Mouse (Mus musculus) lung, embryonic 16.5 days (tissue): ENCODE measurements around the gene Cxcr5. TPM values are rescaled to one million over a fixed set of nuclear protein-coding genes. Genes with fewer than 3 reads are reported as not detected.

Source experiments
- ATAC-seq: fragments of 200-750 bp; cut with Nextera tagmentation; 2 replicates; pipeline ENCODE4 v1.8.0; 2017; ENCODE audit warnings: low read depth, mild to moderate bottlenecking, moderate library complexity
- H3K27ac ChIP-seq: fragments of 300-500 bp; sonication (generic); 2 replicates; pipeline ENCODE4 v1.5.1; 2014; ENCODE audit warnings: mild to moderate bottlenecking, control low read depth, low read length
- H3K27me3 ChIP-seq: fragments of 300-500 bp; sonication (generic); 2 replicates; pipeline ENCODE4 v1.6.1; 2014; ENCODE audit warnings: low read depth, low read length, mixed read lengths; ENCODE audit not compliant: control insufficient read depth, insufficient read depth
- H3K36me3 ChIP-seq: fragments of 300-500 bp; sonication (generic); 2 replicates; pipeline ENCODE4 v1.6.1; 2014; ENCODE audit warnings: low read length; ENCODE audit not compliant: control insufficient read depth, insufficient read depth
- H3K4me1 ChIP-seq: fragments of 300-500 bp; sonication (generic); replicated peaks from 2 replicates; pipeline ENCODE4 v1.6.1; 2014; ENCODE audit warnings: low read length, mixed read lengths; ENCODE audit not compliant: control insufficient read depth, insufficient read depth
- H3K4me2 ChIP-seq: fragments of 300-500 bp; sonication (generic); 2 replicates; pipeline ENCODE4 v1.6.1; 2014; ENCODE audit warnings: low read depth, low read length, control low read depth
- H3K4me3 ChIP-seq: fragments of 300-500 bp; sonication (generic); 2 replicates; pipeline ENCODE4 v1.5.1; 2014; ENCODE audit warnings: mild to moderate bottlenecking, low read length, control low read depth
- H3K9ac ChIP-seq: fragments of 300-500 bp; sonication (generic); 2 replicates; pipeline ENCODE4 v1.6.1; 2014; ENCODE audit warnings: low read length, control low read depth
- H3K9me3 ChIP-seq: fragments of 300-500 bp; sonication (generic); 2 replicates; pipeline ENCODE4 v1.6.1; 2016; ENCODE audit warnings: low read length; ENCODE audit not compliant: control insufficient read depth
- WGBS: fragments of 180-500 bp; shearing (Covaris S2); extraction: QIAGEN DNeasy Blood & Tissue Kit; methylation state at CpG from one replicate; pipeline ENCODE4 v1.1.7; 2014; 5-methylcytosine and 5-hydroxymethylcytosine counted together
- polyA plus RNA-seq: library from polyadenylated mRNA; unstranded; fragments of >200 nt; fragmentation: Nextera tagmentation; extraction: Ambion mirVana; gene quantifications from 2 replicates; pipeline ENCODE4 v1.2.1, GENCODE M21; 2015

Cxcr5 gene
- polyA plus RNA-seq, 1 experiment from 2014 or later: 0.08 TPM

DNA sequence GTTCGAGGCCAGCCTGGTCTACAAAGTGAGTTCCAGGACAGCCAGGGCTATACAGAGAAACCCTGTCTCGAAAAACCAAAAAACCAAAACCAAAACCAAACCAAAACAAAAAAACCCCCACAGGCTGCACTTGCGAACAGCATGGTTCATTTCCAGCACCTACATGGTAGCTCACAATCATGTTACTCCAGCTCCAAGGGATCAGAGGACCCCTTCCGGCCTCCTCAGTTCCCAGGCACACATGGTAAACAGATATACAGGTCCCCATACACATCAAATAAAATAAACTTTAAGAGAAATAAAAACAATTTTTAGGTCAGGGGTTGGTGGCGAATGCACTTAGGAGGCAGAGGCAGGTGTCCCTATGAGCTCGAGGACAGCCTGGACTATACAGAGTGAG lies 41.1 kb upstream of the Cxcr5 start:
- peak overlapping the region; percentile 65 for H3K27ac ChIP-seq

DNA sequence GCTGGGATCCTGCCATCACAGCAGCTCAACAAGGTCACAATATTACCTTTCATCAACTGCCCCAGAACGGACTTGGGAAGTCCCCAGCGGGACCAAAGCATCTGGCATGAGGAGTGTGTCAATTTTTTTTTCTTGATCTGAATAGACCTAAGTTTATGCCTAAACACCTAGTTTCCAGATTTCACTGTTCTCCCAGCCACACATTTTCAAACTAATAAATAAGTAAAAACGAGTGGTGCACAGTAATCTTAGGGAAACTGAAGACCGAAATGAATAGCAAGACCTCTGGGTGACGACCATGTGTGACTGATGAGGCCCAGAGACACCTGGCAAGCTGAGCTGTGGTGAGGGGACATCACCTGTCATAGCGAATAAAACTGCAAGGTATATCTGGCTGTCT lies 39.1 kb upstream of the Cxcr5 start:
- Histone ChIP-seq H3K4me3 (no peak overlapping the region), H3K9me3 (no peaks in the 10 kb centered on the region), H3K27ac (no peak overlapping the region), H3K9ac (no peak overlapping the region), H3K27me3 (no peaks in the 10 kb centered on the region), H3K36me3 (no peaks in the 10 kb centered on the region), H3K4me2 (no peak overlapping the region), H3K4me1 (peaks cover 21% of the 10 kb centered on the region)
- WGBS: 85% methylated on average over 6 of the region's 6 CpGs
- no peak for ATAC-seq

More for the DNA sequence above, 41.1 kb upstream of the Cxcr5 start:
- Histone ChIP-seq H3K4me1 (peaks cover 26% of the 10 kb centered on the region), H3K27me3 (no peaks in the 10 kb centered on the region), H3K9me3 (no peaks in the 10 kb centered on the region), H3K9ac (peak overlapping the region; percentile 100), H3K36me3 (peaks cover 3% of the 10 kb centered on the region; the same call in 1 of the 2 replicates), H3K4me2 (peak overlapping the region; percentile 72), H3K4me3 (peak overlapping the region; percentile 100)
- 64% methylated on average over 6 of the region's 6 CpGs for WGBS
- ATAC-seq: no peak

DNA sequence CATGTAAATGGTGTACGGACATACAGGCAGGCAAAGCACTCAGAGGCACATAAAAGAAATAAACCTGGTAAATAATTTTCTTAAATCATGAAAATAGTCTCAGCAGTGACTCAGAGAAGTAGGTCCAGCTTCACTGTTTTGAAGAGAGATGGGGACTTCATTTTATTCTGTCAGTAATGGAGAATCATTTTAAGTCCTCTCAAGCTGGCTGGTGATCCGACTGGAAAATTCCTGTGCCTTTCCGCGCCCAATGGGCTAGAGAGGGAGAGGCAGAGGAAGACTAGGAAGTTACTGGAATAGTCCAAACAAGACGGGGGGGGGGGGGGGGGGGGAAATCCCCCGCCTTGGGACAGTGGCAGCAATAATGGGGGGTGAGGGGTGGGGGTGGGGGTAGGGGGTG lies 37.9 kb upstream of the Cxcr5 start:
- Histone ChIP-seq H3K4me1 (peaks cover 21% of the 10 kb centered on the region), H3K9ac (no peak overlapping the region), H3K27me3 (no peaks in the 10 kb centered on the region), H3K36me3 (no peaks in the 10 kb centered on the region), H3K27ac (no peak overlapping the region), H3K4me3 (no peak overlapping the region), H3K4me2 (peak overlapping the region; percentile 13; the same call in 1 of the 2 replicates), H3K9me3 (no peaks in the 10 kb centered on the region)
- ATAC-seq: no peak
- WGBS: 30% methylated on average over 4 of the region's 6 CpGs

GRCm38 (mm10) chr9:44598899-44599495 lies 37.3 kb upstream of the Cxcr5 start:
- Histone ChIP-seq H3K4me2 (peak overlapping the region; percentile 45), H3K27me3 (no peaks in the 10 kb centered on the region), H3K4me3 (peak overlapping the region; percentile 20; the same call in 1 of the 2 replicates), H3K9ac (no peak overlapping the region), H3K27ac (no peak overlapping the region), H3K4me1 (peaks cover 21% of the 10 kb centered on the region), H3K36me3 (no peaks in the 10 kb centered on the region), H3K9me3 (no peaks in the 10 kb centered on the region)
- ATAC-seq: peak; percentile 37; the same call in 1 of the 2 replicates
- WGBS: 7% methylated on average over 18 of the region's 18 CpGs

GRCm38 (mm10) chr9:44597742-44598141 lies 36.1 kb upstream of the Cxcr5 start:
- ATAC-seq: no peak
- peaks cover 15% of the 10 kb centered on the region for H3K4me1 ChIP-seq
- H3K4me3 ChIP-seq: no peak overlapping the region
- no peak overlapping the region for H3K9ac ChIP-seq
- no peaks in the 10 kb centered on the region for H3K36me3 ChIP-seq
- 82% methylated on average over 2 of the region's 2 CpGs for WGBS
- no peaks in the 10 kb centered on the region for H3K9me3 ChIP-seq
- H3K4me2 ChIP-seq: no peak overlapping the region
- H3K27ac ChIP-seq: no peak overlapping the region
- no peaks in the 10 kb centered on the region for H3K27me3 ChIP-seq

DNA sequence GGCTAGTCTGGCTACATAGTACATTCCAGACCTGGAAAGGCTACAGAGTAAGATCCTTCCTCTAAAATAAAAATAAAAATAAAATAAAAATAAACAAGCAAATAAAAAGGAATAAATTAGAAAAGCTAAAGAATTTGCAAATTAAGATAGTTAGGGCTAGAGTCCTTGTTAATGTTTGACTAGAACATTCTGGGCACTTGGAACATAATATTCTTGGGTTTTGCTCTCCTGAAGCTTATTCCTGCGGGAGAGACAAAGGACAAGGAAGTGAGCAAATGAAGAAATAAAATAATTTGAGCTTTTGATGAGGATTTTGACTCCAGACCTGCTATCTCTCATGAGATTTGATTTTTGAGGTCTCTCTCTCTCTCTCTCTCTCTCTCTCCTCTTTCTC lies 33.9 kb upstream of the Cxcr5 start:
- Histone ChIP-seq H3K36me3 (no peaks in the 10 kb centered on the region), H3K9ac (no peak overlapping the region), H3K9me3 (no peaks in the 10 kb centered on the region), H3K27ac (no peak overlapping the region), H3K27me3 (no peaks in the 10 kb centered on the region), H3K4me2 (no peak overlapping the region), H3K4me1 (peaks cover 14% of the 10 kb centered on the region), H3K4me3 (no peak overlapping the region)
- ATAC-seq: no peak
- 79% methylated on average over 1 of the region's 1 CpGs for WGBS

DNA sequence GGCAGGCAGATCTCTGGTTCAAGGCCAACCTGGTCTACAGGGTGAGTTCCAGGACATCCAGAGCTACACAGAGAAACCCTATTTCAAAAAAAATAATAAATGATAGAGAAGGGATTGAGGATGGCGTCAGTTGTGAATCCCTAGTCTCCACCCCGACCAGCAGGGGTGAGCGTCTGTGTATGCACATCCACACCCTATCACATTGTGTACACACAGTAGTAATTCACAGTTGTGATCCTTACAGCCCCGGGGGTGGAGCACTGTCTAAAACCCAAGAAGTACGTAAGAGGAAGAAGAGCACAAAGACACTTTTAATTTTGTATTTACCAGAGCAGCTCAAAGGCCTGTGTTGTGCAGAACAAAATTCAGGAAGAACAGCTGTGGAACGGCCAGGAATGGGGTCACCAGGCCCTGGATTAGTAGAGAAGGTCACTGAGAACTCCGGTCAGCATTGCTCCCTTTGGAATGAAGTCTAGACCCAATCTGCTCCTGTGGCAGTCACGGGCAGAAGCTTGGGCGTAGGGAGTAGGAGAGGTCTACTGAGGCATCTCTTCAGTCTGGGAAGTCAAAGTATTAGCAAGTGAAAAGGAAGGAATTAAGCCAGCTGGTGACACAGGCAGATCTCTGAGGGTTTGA lies 33.3 kb upstream of the Cxcr5 start:
- H3K9ac ChIP-seq: no peak overlapping the region
- H3K27me3 ChIP-seq: no peaks in the 10 kb centered on the region
- no peaks in the 10 kb centered on the region for H3K9me3 ChIP-seq
- H3K36me3 ChIP-seq: no peaks in the 10 kb centered on the region
- H3K4me3 ChIP-seq: no peak overlapping the region
- ATAC-seq: no peak
- H3K4me1 ChIP-seq: peaks cover 13% of the 10 kb centered on the region
- no peak overlapping the region for H3K27ac ChIP-seq
- no peak overlapping the region for H3K4me2 ChIP-seq
- 77% methylated on average over 9 of the region's 9 CpGs for WGBS

DNA sequence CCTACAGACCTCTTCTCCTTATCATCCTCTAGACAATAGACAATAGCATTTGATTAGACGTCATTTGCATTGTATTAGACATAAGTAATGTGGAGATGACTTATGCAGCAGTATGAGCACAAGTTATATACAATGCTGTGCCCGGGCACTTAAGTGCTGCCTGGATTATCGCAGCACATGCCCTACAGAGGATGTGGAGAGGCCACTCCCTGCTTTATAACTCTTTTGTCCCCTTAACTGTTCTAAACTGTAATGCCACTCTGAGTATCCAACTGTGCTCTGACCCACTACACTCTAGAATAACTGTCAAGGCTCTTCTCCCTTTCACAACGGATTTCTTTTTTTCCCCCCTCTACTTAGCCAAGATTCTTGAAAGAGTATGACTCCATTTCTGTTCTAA lies 32.2 kb upstream of the Cxcr5 start:
- H3K4me2 ChIP-seq: no peak overlapping the region
- H3K27ac ChIP-seq: no peak overlapping the region
- 62% methylated on average over 4 of the region's 4 CpGs for WGBS
- peaks cover 5% of the 10 kb centered on the region; the same call in 1 of the 2 replicates for H3K4me1 ChIP-seq
- no peak overlapping the region for H3K9ac ChIP-seq
- no peak overlapping the region for H3K4me3 ChIP-seq
- H3K27me3 ChIP-seq: no peaks in the 10 kb centered on the region
- H3K9me3 ChIP-seq: no peaks in the 10 kb centered on the region
- no peak for ATAC-seq
- H3K36me3 ChIP-seq: no peaks in the 10 kb centered on the region

DNA sequence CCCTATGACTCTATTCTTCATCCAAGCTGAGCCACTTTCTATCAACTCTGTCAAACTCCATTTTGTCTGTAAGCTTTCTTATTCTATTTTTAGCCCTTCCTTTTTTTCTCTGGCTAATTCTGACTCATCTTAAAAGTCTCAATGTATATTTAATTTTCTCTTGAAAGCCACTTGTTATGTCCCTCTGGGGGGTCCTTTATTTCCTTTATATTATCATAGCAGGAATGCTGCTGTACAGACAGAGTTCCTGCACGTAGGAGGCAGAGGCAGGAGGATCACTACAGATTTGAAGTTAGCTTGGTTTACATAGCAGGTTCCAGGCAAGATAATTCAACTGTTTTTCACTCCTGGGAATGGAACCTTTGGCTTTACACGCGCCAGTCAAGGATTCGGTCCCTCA lies 31.5 kb upstream of the Cxcr5 start:
- WGBS: 78% methylated on average over 4 of the region's 4 CpGs
- Histone ChIP-seq H3K27ac (no peak overlapping the region), H3K9me3 (no peaks in the 10 kb centered on the region), H3K9ac (no peak overlapping the region), H3K27me3 (no peaks in the 10 kb centered on the region), H3K4me2 (no peak overlapping the region), H3K4me1 (no peaks in the 10 kb centered on the region), H3K4me3 (no peak overlapping the region), H3K36me3 (no peaks in the 10 kb centered on the region)
- no peak for ATAC-seq
